Mouse (Mus musculus): Measurements from ENCODE around the gene St7l. TPM values are rescaled to one million over a fixed set of nuclear protein-coding genes. Genes with fewer than 3 reads are reported as not detected.
A peak's percentile ranks its signal among the peaks of the same experiment; 100 is the strongest.

The St7l gene
- polyA plus RNA-seq, 1 experiment from 2014 or later, result 36.8 TPM

DNA sequence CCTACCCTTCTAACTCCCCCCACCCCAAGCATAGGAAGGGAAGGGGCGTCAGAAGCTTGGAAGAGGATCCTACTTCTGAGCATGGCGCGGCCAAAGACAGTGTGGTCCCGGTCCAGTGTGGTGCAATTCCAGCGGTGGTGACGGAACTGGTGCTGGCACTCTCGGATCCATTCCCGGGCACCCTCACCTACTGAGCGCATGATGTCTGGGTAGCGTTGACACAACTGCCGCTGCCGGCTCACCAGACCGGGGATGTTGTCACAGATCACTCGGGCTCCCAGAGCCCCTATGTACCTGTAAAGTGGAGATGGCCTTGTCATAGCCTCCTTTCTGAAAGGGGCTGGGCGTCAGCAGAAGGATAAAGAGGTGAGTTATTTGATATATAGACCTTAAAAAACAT is 90.7 kb downstream of the St7l start:
- peaks cover 13% of the 10 kb centered on the region for H3K36me3 ChIP-seq
- no peak overlapping the region for H3K27ac ChIP-seq
- peaks cover 3% of the 10 kb centered on the region; the same call in 1 of the 2 replicates for H3K27me3 ChIP-seq (replicated peaks)
- no peak for ATAC-seq
- H3K9ac ChIP-seq, result no peak overlapping the region
- no peak overlapping the region for H3K4me3 ChIP-seq (replicated peaks)
- H3K4me1 ChIP-seq (replicated peaks), result peaks cover 2% of the 10 kb centered on the region; the same call in 1 of the 2 replicates
- H3K9me3 ChIP-seq, result no peaks in the 10 kb centered on the region
- no peak overlapping the region for H3K4me2 ChIP-seq (replicated peaks)
- WGBS, result 93% methylated on average over 15 of the region's 15 CpGs

DNA sequence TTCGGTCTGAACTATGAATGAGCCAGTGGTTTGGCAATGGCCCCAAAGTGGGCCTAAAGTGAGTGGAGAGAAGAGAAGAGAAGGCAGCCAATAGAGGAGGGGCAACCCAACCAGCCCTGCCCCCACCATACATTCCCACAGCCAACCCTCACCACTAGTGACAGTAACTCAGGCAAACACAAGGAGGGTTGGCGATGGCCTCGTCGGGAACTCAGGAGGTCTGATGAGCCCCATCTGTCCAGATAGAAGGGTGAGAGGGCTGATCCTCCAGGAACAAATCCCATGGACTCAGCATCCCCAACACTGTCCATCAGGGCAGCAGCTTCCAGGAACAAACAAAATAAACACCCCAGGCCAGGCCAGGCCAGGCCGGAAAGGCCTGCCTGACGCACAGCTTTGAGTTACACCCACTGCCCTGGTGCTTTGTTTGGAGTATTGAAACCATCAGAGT is 92.4 kb downstream of the St7l start:
- Histone ChIP-seq H3K9me3 (no peaks in the 10 kb centered on the region), H3K36me3 (peaks cover 9% of the 10 kb centered on the region), H3K27me3 (replicated peaks) (peaks cover 19% of the 10 kb centered on the region), H3K4me1 (replicated peaks) (peaks cover 8% of the 10 kb centered on the region), H3K27ac (no peak overlapping the region), H3K9ac (no peak overlapping the region), H3K4me2 (replicated peaks) (no peak overlapping the region), H3K4me3 (replicated peaks) (no peak overlapping the region)
- WGBS, result 58% methylated on average over 6 of the region's 6 CpGs
- ATAC-seq, result peak; percentile 9; the same call in 1 of the 2 replicates

DNA sequence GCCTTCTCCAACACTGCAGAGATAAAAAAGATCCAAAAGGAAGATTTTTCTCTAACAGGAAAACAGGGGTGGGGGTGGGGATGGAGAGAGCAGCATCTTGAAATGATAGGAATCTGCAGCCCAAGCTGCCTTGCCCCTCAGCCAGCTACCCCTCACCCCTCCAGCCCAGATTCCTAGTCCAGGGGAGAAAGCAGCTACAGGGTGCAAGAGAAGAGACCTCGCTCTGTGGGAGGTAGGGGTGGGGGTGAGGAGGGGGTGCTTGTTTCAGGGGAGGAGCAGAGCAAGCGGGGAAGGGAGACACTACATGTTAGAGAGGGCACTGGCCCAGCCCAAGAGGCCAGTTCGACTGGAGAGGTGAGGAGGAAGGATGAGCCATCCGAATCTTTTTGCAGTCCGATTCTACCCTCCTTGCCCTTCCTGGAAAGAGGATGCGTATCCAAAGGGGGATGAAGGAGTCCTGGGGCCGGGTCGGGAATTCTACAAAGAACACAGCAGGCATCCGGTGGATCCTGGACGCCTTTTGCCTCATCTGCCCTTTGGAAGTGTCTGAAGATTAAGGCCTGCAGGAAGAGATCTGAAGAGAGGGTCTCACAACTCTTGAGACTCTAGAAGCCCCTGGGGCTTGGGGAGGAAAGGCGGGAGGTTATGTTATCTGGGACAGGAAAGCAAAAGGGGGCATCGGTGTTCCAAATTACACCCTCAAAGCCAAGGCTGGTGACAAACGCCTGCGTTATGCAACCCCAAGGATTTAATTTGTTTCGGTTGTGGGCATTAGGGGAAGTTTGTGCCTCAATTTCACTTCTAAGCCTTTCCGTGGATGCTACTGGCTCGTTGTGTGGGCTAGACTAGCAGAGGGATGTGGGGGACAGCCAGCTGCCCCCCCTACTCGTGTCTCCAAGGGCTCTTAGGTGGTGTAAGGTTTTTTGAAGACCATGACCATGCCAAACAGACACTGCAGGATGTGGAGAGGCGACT is 96.5 kb downstream of the St7l start:
- no peak for ATAC-seq
- peak overlapping the region; percentile 96 for H3K4me2 ChIP-seq (replicated peaks)
- peaks cover 29% of the 10 kb centered on the region for H3K4me1 ChIP-seq (replicated peaks)
- no peaks in the 10 kb centered on the region for H3K9me3 ChIP-seq
- 28% methylated on average over 19 of the region's 19 CpGs for WGBS
- H3K36me3 ChIP-seq, result no peaks in the 10 kb centered on the region
- H3K27ac ChIP-seq, result no peak overlapping the region
- peaks cover 33% of the 10 kb centered on the region for H3K27me3 ChIP-seq (replicated peaks)
- H3K4me3 ChIP-seq (replicated peaks), result peak overlapping the region; percentile 54
- H3K9ac ChIP-seq, result peak overlapping the region; percentile 45; the same call in 1 of the 2 replicates

DNA sequence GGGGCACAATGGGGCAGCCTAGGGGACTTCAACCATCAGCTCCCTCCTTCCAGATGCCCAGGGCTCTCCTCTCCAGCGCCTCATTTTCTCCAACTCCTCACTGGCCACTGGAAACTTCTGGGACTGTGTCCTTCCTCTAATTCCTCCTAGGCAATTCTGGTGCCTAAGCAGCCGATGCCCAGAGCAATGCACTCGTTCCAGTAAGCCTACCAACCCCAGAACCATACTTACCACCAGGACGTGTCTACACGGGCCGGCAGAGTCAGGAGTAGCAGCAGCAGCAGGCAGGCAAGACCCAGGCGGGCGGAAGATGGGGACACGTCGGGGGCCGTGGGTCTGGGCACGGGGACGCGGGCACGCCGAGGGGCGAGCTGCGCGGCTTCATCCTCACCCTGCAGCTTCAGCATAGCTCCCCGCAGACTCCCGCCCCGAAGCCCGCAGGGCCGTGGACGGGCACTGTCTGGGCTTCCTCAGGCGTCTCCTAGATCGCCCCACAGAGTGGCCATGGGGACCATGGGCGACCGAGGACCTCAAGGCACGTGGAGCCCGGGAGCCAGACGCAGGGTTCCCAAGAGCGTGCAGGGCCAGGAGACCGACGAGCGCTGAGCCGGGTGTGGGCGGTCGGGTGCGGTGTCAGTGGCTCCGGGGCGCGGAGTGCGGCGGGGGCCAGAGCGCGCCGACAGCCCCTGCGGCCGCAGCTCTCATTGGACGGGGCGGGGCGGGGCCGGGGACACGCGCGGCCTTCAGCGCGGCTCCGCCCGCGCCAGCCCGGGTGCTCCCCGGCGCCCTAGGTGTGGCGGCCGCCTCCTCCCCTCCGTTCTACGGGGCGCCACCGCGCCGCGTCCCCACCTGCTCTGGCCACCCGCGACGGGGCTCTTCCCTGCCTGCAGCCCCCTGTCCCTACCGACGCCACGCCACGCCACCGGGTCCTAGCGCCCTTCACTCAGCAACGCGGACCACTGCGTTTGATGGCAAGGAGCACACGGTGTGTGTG is 97.6 kb downstream of the St7l start, which contains the start of gene Wnt2b:
TSS of gene Wnt2b (minus strand) at position 856 of the 994 bp plus-strand sequence.
- 0 out of 2 replicates have a peak within 1 kb of the TSS, but pooled peaks have one; percentile 3 for H3K27ac ChIP-seq
- H3K27me3 ChIP-seq (replicated peaks), result peaks cover 33% of the 10 kb centered on the region
- no peaks in the 10 kb centered on the region for H3K9me3 ChIP-seq
- peak; percentile 75 for ATAC-seq
- H3K36me3 ChIP-seq, result no peaks in the 10 kb centered on the region
- peak within 1 kb of the TSS; percentile 54 for H3K4me3 ChIP-seq (replicated peaks)
- peak within 1 kb of the TSS; percentile 45 for H3K9ac ChIP-seq
- H3K4me2 ChIP-seq (replicated peaks), result peak within 1 kb of the TSS; percentile 96
- peaks cover 27% of the 10 kb centered on the region for H3K4me1 ChIP-seq (replicated peaks)
- WGBS, result 2% methylated on average over 84 of the region's 87 CpGs

DNA sequence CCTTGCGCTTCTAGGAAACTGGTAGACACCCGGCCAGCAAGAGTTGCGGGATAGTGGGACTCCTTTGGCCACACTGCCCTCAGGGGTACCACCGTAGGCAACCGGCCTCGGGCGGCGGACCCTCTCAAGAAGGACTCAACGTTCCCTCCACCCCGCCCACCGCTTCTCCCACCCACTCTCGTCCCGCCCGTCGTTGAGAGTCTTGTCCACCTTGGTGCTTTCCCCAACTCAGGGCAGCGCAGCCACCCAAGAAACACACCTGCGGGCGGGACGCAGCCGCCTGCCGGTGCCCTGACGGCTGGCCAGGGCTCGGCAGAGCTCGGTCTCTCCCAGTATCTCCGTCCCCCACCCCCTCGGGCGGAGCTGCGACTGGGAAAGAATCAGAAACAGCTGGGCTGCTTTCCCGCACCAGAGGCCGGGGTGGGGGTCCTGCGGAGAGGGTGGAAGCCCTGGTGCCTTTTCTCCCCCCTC is 98.4 kb downstream of the St7l start:
- Histone ChIP-seq H3K27ac (0 out of 2 replicates have a peak overlapping the region, but pooled peaks have one; percentile 3), H3K9me3 (no peaks in the 10 kb centered on the region), H3K36me3 (no peaks in the 10 kb centered on the region), H3K4me3 (replicated peaks) (peak overlapping the region; percentile 54), H3K27me3 (replicated peaks) (peaks cover 33% of the 10 kb centered on the region), H3K4me1 (replicated peaks) (peaks cover 27% of the 10 kb centered on the region), H3K9ac (peak overlapping the region; percentile 45), H3K4me2 (replicated peaks) (peak overlapping the region; percentile 96)
- ATAC-seq, result peak; percentile 66
- WGBS, result 2% methylated on average over 31 of the region's 31 CpGs

- no peaks in the 10 kb centered on the region for H3K9me3 ChIP-seq
- H3K4me1 ChIP-seq (replicated peaks), result peaks cover 27% of the 10 kb centered on the region
- WGBS, result 7% methylated on average over 5 of the region's 5 CpGs
- H3K36me3 ChIP-seq, result no peaks in the 10 kb centered on the region
- no peak overlapping the region for H3K4me3 ChIP-seq (replicated peaks)
- H3K27ac ChIP-seq, result no peak overlapping the region
- H3K9ac ChIP-seq, result no peak overlapping the region
- peaks cover 33% of the 10 kb centered on the region for H3K27me3 ChIP-seq (replicated peaks)
- ATAC-seq, result no peak
- H3K4me2 ChIP-seq (replicated peaks), result peak overlapping the region; percentile 96; the same call in 1 of the 2 replicates
These were observed 99.1 kb downstream of the St7l start for GRCm38 (mm10) chr3:104962866-104963265.

- 28% methylated on average over 12 of the region's 13 CpGs for WGBS
- ATAC-seq, result no peak
- peaks cover 31% of the 10 kb centered on the region for H3K27me3 ChIP-seq (replicated peaks)
These were observed 99.8 kb downstream of the St7l start for GRCm38 (mm10) chr3:104963331-104964276.

DNA sequence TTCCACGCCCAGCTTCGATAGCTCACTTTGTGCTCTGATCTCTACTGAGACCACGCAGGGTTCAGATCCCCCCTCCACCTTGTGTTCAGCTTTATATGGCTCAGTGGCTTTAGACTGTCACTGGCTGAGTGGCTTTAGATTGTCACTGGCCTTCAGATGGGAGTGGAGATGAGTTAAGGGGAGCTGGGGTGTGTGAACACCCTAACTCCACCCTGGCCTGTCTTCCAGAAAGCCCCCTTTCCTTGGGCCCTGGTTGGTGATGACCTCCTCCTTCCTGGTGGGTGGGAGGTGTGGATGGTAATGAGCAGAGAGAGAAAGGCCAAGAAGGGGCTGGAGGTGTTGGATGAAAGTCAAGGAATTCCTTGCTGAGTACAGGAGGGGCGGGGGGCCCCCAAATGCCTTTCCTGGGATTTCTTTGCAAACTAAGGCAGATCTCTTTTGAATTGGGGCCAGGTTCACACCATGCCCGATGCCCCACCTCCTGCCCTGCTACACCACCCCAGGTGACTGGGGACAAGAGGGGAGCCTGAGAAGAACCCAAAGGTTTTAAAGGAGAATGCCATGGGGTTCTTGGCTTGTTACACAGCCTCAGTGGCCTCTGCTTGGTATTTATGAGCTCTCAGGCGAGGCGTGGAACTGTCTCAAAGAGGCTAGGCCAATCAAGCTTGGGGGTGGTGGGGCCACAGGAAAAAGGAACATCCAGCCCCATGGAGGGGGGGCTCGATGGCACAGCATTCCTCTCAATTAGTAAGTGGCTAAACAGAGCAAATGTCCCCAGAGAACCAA is 101.5 kb downstream of the St7l start:
- no peaks in the 10 kb centered on the region for H3K36me3 ChIP-seq
- ATAC-seq, result no peak
- no peak overlapping the region for H3K4me3 ChIP-seq (replicated peaks)
- H3K4me1 ChIP-seq (replicated peaks), result peaks cover 27% of the 10 kb centered on the region
- 67% methylated on average over 8 of the region's 8 CpGs for WGBS
- H3K4me2 ChIP-seq (replicated peaks), result no peak overlapping the region
- no peak overlapping the region for H3K27ac ChIP-seq
- H3K27me3 ChIP-seq (replicated peaks), result peaks cover 23% of the 10 kb centered on the region
- H3K9ac ChIP-seq, result no peak overlapping the region
- no peaks in the 10 kb centered on the region for H3K9me3 ChIP-seq

More at GRCm38 (mm10) chr3:104963331-104964276, 99.8 kb downstream of the St7l start:
- Histone ChIP-seq H3K9me3 (no peaks in the 10 kb centered on the region), H3K36me3 (no peaks in the 10 kb centered on the region), H3K4me3 (replicated peaks) (no peak overlapping the region), H3K4me2 (replicated peaks) (no peak overlapping the region), H3K27ac (no peak overlapping the region), H3K4me1 (replicated peaks) (peaks cover 27% of the 10 kb centered on the region), H3K9ac (no peak overlapping the region)

GRCm38 (mm10) chr3:104965991-104966554 is 102.3 kb downstream of the St7l start:
- H3K4me1 ChIP-seq (replicated peaks), result peaks cover 22% of the 10 kb centered on the region

More at GRCm38 (mm10) chr3:104965991-104966554, 102.3 kb downstream of the St7l start:
- ATAC-seq, result no peak
- peaks cover 15% of the 10 kb centered on the region for H3K27me3 ChIP-seq (replicated peaks)
- no peak overlapping the region for H3K9ac ChIP-seq
- WGBS, result 77% methylated on average over 7 of the region's 7 CpGs
- H3K4me2 ChIP-seq (replicated peaks), result no peak overlapping the region
- H3K27ac ChIP-seq, result no peak overlapping the region
- H3K9me3 ChIP-seq, result no peaks in the 10 kb centered on the region
- no peak overlapping the region for H3K4me3 ChIP-seq (replicated peaks)
- H3K36me3 ChIP-seq, result no peaks in the 10 kb centered on the region

Data from intestine, embryonic 15.5 days (tissue).